Comparison of ENCODE assay signal across 23 mouse cellular contexts in the genomic region with DNA sequence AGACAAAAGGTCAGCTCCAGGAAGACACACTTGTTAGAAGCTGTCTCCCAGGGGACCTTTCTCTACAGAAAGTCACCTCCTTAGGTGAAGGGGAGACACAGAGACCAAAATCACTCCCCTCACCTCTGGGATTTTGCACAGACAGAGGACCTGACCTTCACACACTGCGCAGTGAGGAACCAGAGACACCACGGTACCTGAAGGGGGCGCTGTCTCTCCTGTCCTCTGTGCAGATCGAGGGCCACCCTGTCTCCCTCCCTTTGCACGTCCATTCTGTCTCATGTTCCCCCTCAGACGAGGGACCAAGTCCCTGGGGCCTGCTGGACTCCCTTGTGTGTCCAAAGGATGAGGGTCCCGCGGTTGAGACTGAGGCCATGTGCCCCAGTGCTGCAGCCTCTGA. TPM values are rescaled to one million over a fixed set of nuclear protein-coding genes. Genes with fewer than 3 reads are reported as not detected.
A peak's percentile ranks its signal among the peaks of the same experiment; 100 is the strongest.
DNase-seq lines count a peak whose midpoint lies in the region; ATAC-seq and TF ChIP-seq lines count a peak whose summit lies in the region.
"Had no signal": no experiment of that assay in that cellular context is flagged by ENCODE, and none has a peak within 500 bp of the region (broad histone marks: within the 10 kb centered on the region; RNA-seq: fewer than 3 reads in every experiment).

No protein-coding gene starts in this region.

- no peak for TF ChIP-seq POLR2A in testis, adult 2 months (IDR thresholded peaks at IDR 0.05; ENCODE audit: control insufficient read depth, low read depth, low read length)
- TF ChIP-seq POLR2A in small intestine, adult 2 months (IDR thresholded peaks at IDR 0.05; ENCODE audit: low read depth, low read length), result no peak

- H3K27ac ChIP-seq in kidney, postnatal 0 days, result no peak overlapping the region
- H3K27ac ChIP-seq in testis, adult 2 months (ENCODE audit: control insufficient read depth, insufficient read depth, low read depth, low read length), result no peak overlapping the region; the same call in 1 of the 2 replicates
- H3K27ac ChIP-seq in small intestine, adult 2 months (ENCODE audit: insufficient read depth, low read depth, low read length), result peak overlapping the region; percentile 83
- H3K27ac ChIP-seq: embryonic facial prominence, embryonic 12.5 days; heart, adult 2 months; midbrain, embryonic 13.5 days; neural tube, embryonic 15.5 days had no signal

- no peaks in the 10 kb centered on the region for H3K4me1 ChIP-seq in kidney, postnatal 0 days (replicated peaks; ENCODE audit: insufficient read depth, low read length)
- no peaks in the 10 kb centered on the region; the same call in 1 of the 2 replicates for H3K4me1 ChIP-seq in testis, adult 2 months (ENCODE audit: control insufficient read depth, insufficient read depth, low read length)
- H3K4me1 ChIP-seq in small intestine, adult 2 months (ENCODE audit: control insufficient read depth, insufficient read depth, insufficient read length, low read length), result peaks cover 62% of the 10 kb centered on the region
- H3K4me1 ChIP-seq: embryonic facial prominence, embryonic 12.5 days; midbrain, embryonic 13.5 days; neural tube, embryonic 15.5 days had no signal

- H3K36me3 ChIP-seq in kidney, postnatal 0 days (ENCODE audit: insufficient read depth, low read length), result no peaks in the 10 kb centered on the region
- H3K36me3 ChIP-seq in testis, adult 2 months (ENCODE audit: control insufficient read depth, insufficient read depth, low read length), result no peaks in the 10 kb centered on the region
- H3K36me3 ChIP-seq in small intestine, adult 2 months (ENCODE audit: control insufficient read depth, insufficient read depth, low read length), result peaks cover 66% of the 10 kb centered on the region
- H3K36me3 ChIP-seq: embryonic facial prominence, embryonic 12.5 days; midbrain, embryonic 13.5 days; neural tube, embryonic 15.5 days had no signal

- H3K9ac ChIP-seq in kidney, postnatal 0 days (ENCODE audit: low read depth, low read length), result no peak overlapping the region
- H3K9ac ChIP-seq: embryonic facial prominence, embryonic 12.5 days; midbrain, embryonic 13.5 days; neural tube, embryonic 15.5 days had no signal

- H3K4me2 ChIP-seq in kidney, postnatal 0 days (ENCODE audit: low read length), result no peak overlapping the region
- H3K4me2 ChIP-seq: embryonic facial prominence, embryonic 12.5 days; midbrain, embryonic 13.5 days; neural tube, embryonic 15.5 days had no signal

- no peak for DNase-seq in kidney, postnatal 0 days (ENCODE audit: low spot score)
- no peak for DNase-seq in kidney, adult 18-20 months
- DNase-seq in testis, postnatal 14 days (ENCODE audit: low spot score), result no peak
- DNase-seq in R1 (ENCODE audit: low read depth, low spot score), result peak; percentile 59
- no peak for DNase-seq in left cerebral cortex, postnatal 4 days
- DNase-seq in urinary bladder, postnatal 10 days (ENCODE audit: low spot score), result no peak
- DNase-seq: adrenal gland, postnatal 25 days; cerebellum, adult 2 months; heart, adult 2 months; kidney, adult 11 months; lung, adult 2 months; right cerebral cortex, postnatal 25 days had no signal

- H3K9me3 ChIP-seq in kidney, postnatal 0 days (replicated peaks; ENCODE audit: low read length), result no peaks in the 10 kb centered on the region

- 82% methylated on average over 8 of the region's 8 CpGs for WGBS in kidney, postnatal 0 days
- 74% methylated on average over 8 of the region's 8 CpGs for WGBS in small intestine, adult 2 months

- peak; percentile 13; the same call in 1 of the 2 replicates for TF ChIP-seq CTCF in kidney, postnatal 0 days (IDR thresholded peaks at IDR 0.05; ENCODE audit: low read depth)
- peak; percentile 47; the same call in 1 of the 2 replicates for TF ChIP-seq CTCF in testis, adult 2 months (IDR thresholded peaks at IDR 0.05; ENCODE audit: control insufficient read depth, insufficient read depth, insufficient replicate concordance, low read depth, low read length)
- TF ChIP-seq CTCF in small intestine, adult 2 months (IDR thresholded peaks at IDR 0.05; ENCODE audit: extremely low read depth, insufficient read length, insufficient replicate concordance, low read depth, low read length), result peak; percentile 36; the same call in 1 of the 2 replicates

- intact Hi-C loops in left cerebral cortex, postnatal 4 days (cut with DNase I), result no loop called here

- H3K4me3 ChIP-seq in kidney, postnatal 0 days (replicated peaks; ENCODE audit: low read depth, low read length), result no peak overlapping the region
- no peak overlapping the region for H3K4me3 ChIP-seq in testis, adult 2 months (ENCODE audit: control insufficient read depth, low read depth, low read length)
- H3K4me3 ChIP-seq in small intestine, adult 2 months (ENCODE audit: low read depth, low read length), result no peak overlapping the region
- H3K4me3 ChIP-seq: embryonic facial prominence, embryonic 12.5 days; heart, adult 2 months; midbrain, embryonic 13.5 days; myocyte; neural tube, embryonic 15.5 days had no signal

- H3K27me3 ChIP-seq in kidney, postnatal 0 days (ENCODE audit: insufficient read depth, low read length), result no peaks in the 10 kb centered on the region
- H3K27me3 ChIP-seq in testis, adult 2 months (ENCODE audit: control insufficient read depth, insufficient read depth, low read length), result no peaks in the 10 kb centered on the region
- H3K27me3 ChIP-seq in small intestine, adult 2 months (ENCODE audit: control insufficient read depth, insufficient read depth, low read length), result no peaks in the 10 kb centered on the region
- H3K27me3 ChIP-seq: embryonic facial prominence, embryonic 12.5 days; midbrain, embryonic 13.5 days; neural tube, embryonic 15.5 days had no signal

- ATAC-seq in kidney, postnatal 0 days (replicated peaks; ENCODE audit: low FRiP score, low read depth), result no peak
- ATAC-seq: midbrain, embryonic 13.5 days had no signal

RNA-seq across cellular contexts. Expression of a gene that starts 8.6 kb away (rescaled TPM):
- 0.39 and 0.54 TPM in 2 replicates for polyA plus RNA-seq in kidney, postnatal 0 days (2015; fragmentation: Nextera tagmentation; extraction: Ambion mirVana)
- polyA plus RNA-seq in testis, adult 2 months (2012; rRNA removed), result 0.45 and 0.47 TPM in 2 replicates
- 0.56 and 1.1 TPM in 2 replicates for polyA plus RNA-seq in small intestine, adult 2 months (2012; rRNA removed)
- under 1 TPM; 0.81 to 0.86 TPM for total RNA-seq in left cerebral cortex, postnatal 4 days (2021)
- total RNA-seq: common myeloid progenitor, adult 5-6 weeks had no signal

RNA-seq across cellular contexts. Expression of a gene that starts 22.9 kb away (rescaled TPM):
- polyA plus RNA-seq in kidney, postnatal 0 days (2015; fragmentation: Nextera tagmentation; extraction: Ambion mirVana), result 0.04 and 0.08 TPM in 2 replicates
- 0.17 TPM in 1 of 2 replicates, not detected in the other for polyA plus RNA-seq in testis, adult 2 months (2012; rRNA removed)
- polyA plus RNA-seq in small intestine, adult 2 months (2012; rRNA removed), result 62.3 and 171 TPM in 2 replicates
- total RNA-seq in left cerebral cortex, postnatal 4 days (2021), result under 1 TPM; 0.24 to 0.26 TPM
- total RNA-seq: common myeloid progenitor, adult 5-6 weeks; gastrocnemius, adult 8-10 months had no signal
- polyA plus RNA-seq: cerebellum, adult 2 months; embryonic facial prominence, embryonic 12.5 days; heart, embryonic 16.5 days; hindbrain, embryonic 11.5 days; limb, embryonic 11.5 days; midbrain, embryonic 13.5 days; neural tube, embryonic 15.5 days had no signal

Comparison
In these comparisons a context has a peak if more than half of its experiments do, and no peak if none do; other contexts are left out.
1. RNA of a gene that starts 22.9 kb away (polyA plus RNA-seq): 62.3 to 171 TPM in small intestine, adult 2 months; 0.17 TPM in testis, adult 2 months and 0.04 to 0.08 TPM in kidney, postnatal 0 days; every median in the first group is over 10 times any median in the second.
2. Peak in every context shown above with its lines, with median percentiles within 50 percentile points of each other: CTCF ChIP-seq.